Mouse (Mus musculus): ENCODE results near the gene Ikbke. TPM values are rescaled to one million over a fixed set of nuclear protein-coding genes. Genes with fewer than 3 reads are reported as not detected.

Ikbke gene
- polyA plus RNA-seq, 1 experiment from 2014 or later: 5.0 TPM

Other genes starting within 250 kb of the Ikbke start
- 61.4 and 66.8 TPM in 2 replicates for gene Mapkapk2, start 181.8 kb downstream of the Ikbke start, polyA plus RNA-seq (2015; fragmentation: Nextera tagmentation; extraction: Ambion mirVana)
- 1.8 and 2.1 TPM in 2 replicates for gene Dyrk3, start 141.3 kb downstream of the Ikbke start, polyA plus RNA-seq (2015; fragmentation: Nextera tagmentation; extraction: Ambion mirVana)
- 48.1 and 50.1 TPM in 2 replicates for gene Eif2d, start 126.4 kb downstream of the Ikbke start, polyA plus RNA-seq (2015; fragmentation: Nextera tagmentation; extraction: Ambion mirVana)
- 15.0 and 22.5 TPM in 2 replicates for gene Rassf5, start 34.3 kb downstream of the Ikbke start, polyA plus RNA-seq (2015; fragmentation: Nextera tagmentation; extraction: Ambion mirVana)
- 13.3 and 16.6 TPM in 2 replicates for gene Srgap2, start 247.7 kb upstream of the Ikbke start, polyA plus RNA-seq (2015; fragmentation: Nextera tagmentation; extraction: Ambion mirVana)
- 2.4 and 3.2 TPM in 2 replicates for gene Fam72a, start 248.3 kb upstream of the Ikbke start, polyA plus RNA-seq (2015; fragmentation: Nextera tagmentation; extraction: Ambion mirVana)

Measured in heart, embryonic 16.5 days (tissue).